Mouse (Mus musculus) erythroid progenitor cell, adult 5-6 weeks (primary cell): ENCODE measurements around the gene Gstp1. TPM values are rescaled to one million over a fixed set of nuclear protein-coding genes. Genes with fewer than 3 reads are reported as not detected.

Source experiments
- ATAC-seq: replicated peaks from 2 replicates; pipeline ENCODE4 v1.8.0; 2016; ENCODE audit warnings: moderate number of reproducible peaks, mild to moderate bottlenecking, moderate TSS enrichment, inconsistent platforms; ENCODE audit not compliant: poor library complexity, low FRiP score, severe bottlenecking
- total RNA-seq, 2 experiments: library from RNA; stranded (forward) in 1 of 2; stranded (reverse) in 1 of 2; fragments of 150-400 nt in 1 of 2; fragments of 186-747, 209-891 nt in 1 of 2; gene quantifications; 2 replicates each; pipeline versions ENCODE4 v1.2.3 to v1.2.4; 2015 to 2017; ENCODE audit warnings: low replicate concordance in 2 of 2

Gstp1 gene
- total RNA-seq, 2 experiments from 2014 or later: 22.8 to 185 TPM

- ATAC-seq: peak; percentile 63
Measured at GRCm38 (mm10) chr19:3986334-3986733, 51.5 kb downstream of the Gstp1 start, which contains the start of gene Acy3. Gene Acy3 (plus strand): TSS chr19:3986570.

Other genes starting within 250 kb of the Gstp1 start
Only the 30 nearest of the 33 such genes appear.
- gene Chka, start 186.2 kb downstream of the Gstp1 start, total RNA-seq (2015; ENCODE audit: low replicate concordance): 10.1 and 13.4 TPM in 2 replicates
- 10.8 and 11.8 TPM in 2 replicates for gene Chka, start 186.2 kb downstream of the Gstp1 start, total RNA-seq (2017; ENCODE audit: low replicate concordance)
- gene Tcirg1, start 130.9 kb downstream of the Gstp1 start, total RNA-seq (2015; ENCODE audit: low replicate concordance): 40.0 and 51.6 TPM in 2 replicates
- gene Tcirg1, start 130.9 kb downstream of the Gstp1 start, total RNA-seq (2017; ENCODE audit: low replicate concordance): 30.5 and 44.4 TPM in 2 replicates
- 46.5 and 52.4 TPM in 2 replicates for gene Ndufs8, start 125.2 kb downstream of the Gstp1 start, total RNA-seq (2015; ENCODE audit: low replicate concordance)
- 24.1 and 28.5 TPM in 2 replicates for gene Ndufs8, start 125.2 kb downstream of the Gstp1 start, total RNA-seq (2017; ENCODE audit: low replicate concordance)
- 5.4 TPM in 2 replicates for gene Aldh3b1, start 108.2 kb downstream of the Gstp1 start, total RNA-seq (2015; ENCODE audit: low replicate concordance)
- gene Aldh3b1, start 108.2 kb downstream of the Gstp1 start, total RNA-seq (2017; ENCODE audit: low replicate concordance): 4.7 and 6.8 TPM in 2 replicates
- 28.5 and 29.3 TPM in 2 replicates for gene Unc93b1, start 102.8 kb downstream of the Gstp1 start, total RNA-seq (2015; ENCODE audit: low replicate concordance)
- 28.2 and 34.4 TPM in 2 replicates for gene Unc93b1, start 102.8 kb downstream of the Gstp1 start, total RNA-seq (2017; ENCODE audit: low replicate concordance)
- gene Aldh3b3, start 79.3 kb downstream of the Gstp1 start, total RNA-seq (2015; ENCODE audit: low replicate concordance): 3.6 TPM in 1 of 2 replicates, not detected in the other
- not detected in 2 replicates for gene Aldh3b3, start 79.3 kb downstream of the Gstp1 start, total RNA-seq (2017; ENCODE audit: low replicate concordance)
- 1.3 and 6.5 TPM in 2 replicates for gene Aldh3b2, start 65.7 kb downstream of the Gstp1 start, total RNA-seq (2015; ENCODE audit: low replicate concordance)
- 1.1 and 2.4 TPM in 2 replicates for gene Aldh3b2, start 65.7 kb downstream of the Gstp1 start, total RNA-seq (2017; ENCODE audit: low replicate concordance)
- not detected in 2 replicates for gene Acy3, start 51.4 kb downstream of the Gstp1 start, total RNA-seq (2015; ENCODE audit: low replicate concordance)
- not detected in 2 replicates for gene Acy3, start 51.4 kb downstream of the Gstp1 start, total RNA-seq (2017; ENCODE audit: low replicate concordance)
- gene Tbx10, start 45.2 kb downstream of the Gstp1 start, total RNA-seq (2015; ENCODE audit: low replicate concordance): not detected in 2 replicates
- gene Tbx10, start 45.2 kb downstream of the Gstp1 start, total RNA-seq (2017; ENCODE audit: low replicate concordance): not detected in 2 replicates
- not detected in 2 replicates for gene Nudt8, start 37.4 kb downstream of the Gstp1 start, total RNA-seq (2015; ENCODE audit: low replicate concordance)
- gene Nudt8, start 37.4 kb downstream of the Gstp1 start, total RNA-seq (2017; ENCODE audit: low replicate concordance): 1.4 TPM in 1 of 2 replicates, not detected in the other
- gene Gm49405, start 37.4 kb downstream of the Gstp1 start, total RNA-seq (2015; ENCODE audit: low replicate concordance): not detected in 2 replicates
- gene Gm49405, start 37.4 kb downstream of the Gstp1 start, total RNA-seq (2017; ENCODE audit: low replicate concordance): 0.90 TPM in 1 of 2 replicates, not detected in the other
- gene Doc2g, start 34.7 kb downstream of the Gstp1 start, total RNA-seq (2015; ENCODE audit: low replicate concordance): 0.42 TPM in 1 of 2 replicates, not detected in the other
- gene Doc2g, start 34.7 kb downstream of the Gstp1 start, total RNA-seq (2017; ENCODE audit: low replicate concordance): 3.0 TPM in 1 of 2 replicates, not detected in the other
- 77.1 and 96.6 TPM in 2 replicates for gene Ndufv1, start 25.2 kb downstream of the Gstp1 start, total RNA-seq (2015; ENCODE audit: low replicate concordance)
- 161 and 207 TPM in 2 replicates for gene Ndufv1, start 25.2 kb downstream of the Gstp1 start, total RNA-seq (2017; ENCODE audit: low replicate concordance)
- gene Gstp2, start 8.0 kb upstream of the Gstp1 start, total RNA-seq (2015; ENCODE audit: low replicate concordance): 3.2 TPM in 1 of 2 replicates, not detected in the other
- gene Gstp2, start 8.0 kb upstream of the Gstp1 start, total RNA-seq (2017; ENCODE audit: low replicate concordance): 3.2 TPM in 1 of 2 replicates, not detected in the other
- gene Gstp3, start 21.6 kb upstream of the Gstp1 start, total RNA-seq (2015; ENCODE audit: low replicate concordance): 8.8 and 15.9 TPM in 2 replicates
- gene Gstp3, start 21.6 kb upstream of the Gstp1 start, total RNA-seq (2017; ENCODE audit: low replicate concordance): 16.8 and 19.8 TPM in 2 replicates
- not detected in 2 replicates for gene Cabp2, start 43.6 kb upstream of the Gstp1 start, total RNA-seq (2015; ENCODE audit: low replicate concordance)
- gene Cabp2, start 43.6 kb upstream of the Gstp1 start, total RNA-seq (2017; ENCODE audit: low replicate concordance): not detected in 2 replicates
- gene Cdk2ap2, start 59.2 kb upstream of the Gstp1 start, total RNA-seq (2015; ENCODE audit: low replicate concordance): 118 and 124 TPM in 2 replicates
- 17.9 and 36.3 TPM in 2 replicates for gene Cdk2ap2, start 59.2 kb upstream of the Gstp1 start, total RNA-seq (2017; ENCODE audit: low replicate concordance)
- 56.6 and 67.1 TPM in 2 replicates for gene Pitpnm1, start 62.0 kb upstream of the Gstp1 start, total RNA-seq (2015; ENCODE audit: low replicate concordance)
- gene Pitpnm1, start 62.0 kb upstream of the Gstp1 start, total RNA-seq (2017; ENCODE audit: low replicate concordance): 33.9 and 60.9 TPM in 2 replicates
- 33.5 and 72.1 TPM in 2 replicates for gene Aip, start 87.9 kb upstream of the Gstp1 start, total RNA-seq (2015; ENCODE audit: low replicate concordance)
- 41.2 and 41.8 TPM in 2 replicates for gene Aip, start 87.9 kb upstream of the Gstp1 start, total RNA-seq (2017; ENCODE audit: low replicate concordance)
- gene Gpr152, start 101.8 kb upstream of the Gstp1 start, total RNA-seq (2015; ENCODE audit: low replicate concordance): 1.1 TPM in 1 of 2 replicates, not detected in the other
- gene Gpr152, start 101.8 kb upstream of the Gstp1 start, total RNA-seq (2017; ENCODE audit: low replicate concordance): not detected in 2 replicates
- gene Cabp4, start 106.0 kb upstream of the Gstp1 start, total RNA-seq (2015; ENCODE audit: low replicate concordance): not detected in 2 replicates
- gene Cabp4, start 106.0 kb upstream of the Gstp1 start, total RNA-seq (2017; ENCODE audit: low replicate concordance): not detected in 2 replicates
- 68.3 and 83.3 TPM in 2 replicates for gene Coro1b, start 110.6 kb upstream of the Gstp1 start, total RNA-seq (2015; ENCODE audit: low replicate concordance)
- gene Coro1b, start 110.6 kb upstream of the Gstp1 start, total RNA-seq (2017; ENCODE audit: low replicate concordance): 8.5 and 48.9 TPM in 2 replicates
- gene Ptprcap, start 115.6 kb upstream of the Gstp1 start, total RNA-seq (2015; ENCODE audit: low replicate concordance): 66.3 and 73.4 TPM in 2 replicates
- gene Ptprcap, start 115.6 kb upstream of the Gstp1 start, total RNA-seq (2017; ENCODE audit: low replicate concordance): 14.4 and 38.8 TPM in 2 replicates
- gene Rps6kb2, start 125.4 kb upstream of the Gstp1 start, total RNA-seq (2015; ENCODE audit: low replicate concordance): 39.8 and 52.3 TPM in 2 replicates
- gene Rps6kb2, start 125.4 kb upstream of the Gstp1 start, total RNA-seq (2017; ENCODE audit: low replicate concordance): 21.4 and 34.8 TPM in 2 replicates
- gene Carns1, start 137.5 kb upstream of the Gstp1 start, total RNA-seq (2015; ENCODE audit: low replicate concordance): 0.72 and 2.5 TPM in 2 replicates
- gene Carns1, start 137.5 kb upstream of the Gstp1 start, total RNA-seq (2017; ENCODE audit: low replicate concordance): 0.13 and 1.5 TPM in 2 replicates
- gene Tbc1d10c, start 153.3 kb upstream of the Gstp1 start, total RNA-seq (2015; ENCODE audit: low replicate concordance): 8.0 and 31.0 TPM in 2 replicates
- 6.2 and 14.2 TPM in 2 replicates for gene Tbc1d10c, start 153.3 kb upstream of the Gstp1 start, total RNA-seq (2017; ENCODE audit: low replicate concordance)
- gene Ppp1ca, start 154.1 kb upstream of the Gstp1 start, total RNA-seq (2015; ENCODE audit: low replicate concordance): 181 and 188 TPM in 2 replicates
- gene Ppp1ca, start 154.1 kb upstream of the Gstp1 start, total RNA-seq (2017; ENCODE audit: low replicate concordance): 185 and 268 TPM in 2 replicates
- 44.0 and 54.1 TPM in 2 replicates for gene Rad9a, start 163.7 kb upstream of the Gstp1 start, total RNA-seq (2015; ENCODE audit: low replicate concordance)
- 27.5 and 41.6 TPM in 2 replicates for gene Rad9a, start 163.7 kb upstream of the Gstp1 start, total RNA-seq (2017; ENCODE audit: low replicate concordance)
- gene Clcf1, start 176.3 kb upstream of the Gstp1 start, total RNA-seq (2015; ENCODE audit: low replicate concordance): not detected in 2 replicates
- 0.15 and 1.2 TPM in 2 replicates for gene Clcf1, start 176.3 kb upstream of the Gstp1 start, total RNA-seq (2017; ENCODE audit: low replicate concordance)
- not detected in 2 replicates for gene AC109138.7, start 176.4 kb upstream of the Gstp1 start, total RNA-seq (2015; ENCODE audit: low replicate concordance)
- gene AC109138.7, start 176.4 kb upstream of the Gstp1 start, total RNA-seq (2017; ENCODE audit: low replicate concordance): not detected in 2 replicates